Mouse (Mus musculus) stomach, embryonic 15.5 days (tissue): ENCODE results near the gene Man1c1. TPM values are rescaled to one million over a fixed set of nuclear protein-coding genes. Genes with fewer than 3 reads are reported as not detected.
A peak's percentile ranks its signal among the peaks of the same experiment; 100 is the strongest.

Experiments used
- ATAC-seq: fragments of 200-750 bp; cut with Nextera tagmentation; 2 replicates; pipeline ENCODE4 v1.8.0; 2017; ENCODE audit warnings: low read depth, moderate number of reproducible peaks, moderate TSS enrichment; ENCODE audit not compliant: insufficient read depth, low FRiP score
- H3K27ac ChIP-seq: fragments of 300-500 bp; sonication (generic); 2 replicates; pipeline ENCODE4 v1.5.1; 2015; ENCODE audit warnings: mild to moderate bottlenecking, inconsistent platforms
- H3K27me3 ChIP-seq: fragments of 300-500 bp; sonication (generic); replicated peaks from 2 replicates; pipeline ENCODE4 v1.6.1; 2015; ENCODE audit warnings: inconsistent platforms
- H3K36me3 ChIP-seq: fragments of 300-500 bp; sonication (generic); 2 replicates; pipeline ENCODE4 v1.6.1; 2015; ENCODE audit warnings: inconsistent platforms
- H3K4me1 ChIP-seq: fragments of 300-500 bp; sonication (generic); 2 replicates; pipeline ENCODE4 v1.6.1; 2015; ENCODE audit warnings: inconsistent platforms
- H3K4me2 ChIP-seq: fragments of 300-500 bp; sonication (generic); 2 replicates; pipeline ENCODE4 v1.6.1; 2015; ENCODE audit warnings: mild to moderate bottlenecking, inconsistent platforms
- H3K4me3 ChIP-seq: fragments of 300-500 bp; sonication (generic); replicated peaks from 2 replicates; pipeline ENCODE4 v1.5.1; 2015; ENCODE audit warnings: inconsistent platforms
- H3K9ac ChIP-seq: fragments of 300-500 bp; sonication (generic); 2 replicates; pipeline ENCODE4 v1.6.1; 2015; ENCODE audit warnings: inconsistent platforms
- H3K9me3 ChIP-seq: fragments of 300-500 bp; sonication (generic); 2 replicates; pipeline ENCODE4 v1.6.1; 2016; ENCODE audit warnings: inconsistent platforms
- WGBS: fragments of 180-500 bp; shearing (Covaris S2); methylation state at CpG from one replicate; pipeline ENCODE4 v1.1.7; 2015; 5-methylcytosine and 5-hydroxymethylcytosine counted together
- polyA plus RNA-seq: library from polyadenylated mRNA; unstranded; fragments of >200 nt; fragmentation: Nextera tagmentation; extraction: Ambion mirVana; gene quantifications from 2 replicates; pipeline ENCODE4 v1.2.1, GENCODE M21; 2015

The Man1c1 gene
- polyA plus RNA-seq, 1 experiment from 2014 or later, result 2.5 TPM

- WGBS, result under 1% methylated on average over 57 of the region's 57 CpGs
- H3K36me3 ChIP-seq, result peaks cover 22% of the 10 kb centered on the region
- 0 out of 2 replicates have a peak, but pooled peaks have one; percentile 18 for ATAC-seq
These were observed 169.8 kb downstream of the Man1c1 start for GRCm38 (mm10) chr4:134534124-134534886.

GRCm38 (mm10) chr4:134533421-134533820 lies 170.7 kb downstream of the Man1c1 start:
- Histone ChIP-seq H3K27ac (no peak overlapping the region), H3K4me3 (0 out of 2 replicates have a peak overlapping the region, but pooled peaks have one; percentile 99), H3K36me3 (peaks cover 22% of the 10 kb centered on the region), H3K9me3 (no peaks in the 10 kb centered on the region), H3K27me3 (no peaks in the 10 kb centered on the region), H3K9ac (no peak overlapping the region), H3K4me2 (peak overlapping the region; percentile 92), H3K4me1 (peaks cover 17% of the 10 kb centered on the region)
- ATAC-seq, result no peak
- 81% methylated on average over 4 of the region's 4 CpGs for WGBS

More at GRCm38 (mm10) chr4:134534124-134534886, 169.8 kb downstream of the Man1c1 start:
- H3K4me2 ChIP-seq, result peak overlapping the region; percentile 92
- peak overlapping the region; percentile 80 for H3K27ac ChIP-seq
- peak overlapping the region; percentile 99 for H3K4me3 ChIP-seq
- no peaks in the 10 kb centered on the region for H3K27me3 ChIP-seq
- H3K4me1 ChIP-seq, result peaks cover 17% of the 10 kb centered on the region
- no peaks in the 10 kb centered on the region for H3K9me3 ChIP-seq
- H3K9ac ChIP-seq, result peak overlapping the region; percentile 89

GRCm38 (mm10) chr4:134532928-134533327 lies 171.2 kb downstream of the Man1c1 start:
- Histone ChIP-seq H3K4me2 (no peak overlapping the region), H3K4me1 (peaks cover 17% of the 10 kb centered on the region), H3K9me3 (no peaks in the 10 kb centered on the region), H3K4me3 (no peak overlapping the region), H3K36me3 (peaks cover 23% of the 10 kb centered on the region), H3K27ac (no peak overlapping the region), H3K27me3 (no peaks in the 10 kb centered on the region), H3K9ac (no peak overlapping the region)
- 72% methylated on average over 4 of the region's 4 CpGs for WGBS
- no peak for ATAC-seq

- H3K9me3 ChIP-seq, result no peaks in the 10 kb centered on the region
- H3K4me3 ChIP-seq, result no peak overlapping the region
- ATAC-seq, result no peak
- H3K27ac ChIP-seq, result no peak overlapping the region
- 73% methylated on average over 5 of the region's 5 CpGs for WGBS
- H3K4me2 ChIP-seq, result no peak overlapping the region
- H3K4me1 ChIP-seq, result no peaks in the 10 kb centered on the region
- no peak overlapping the region for H3K9ac ChIP-seq
- no peaks in the 10 kb centered on the region for H3K27me3 ChIP-seq
- peaks cover 51% of the 10 kb centered on the region for H3K36me3 ChIP-seq
These were observed 177.9 kb downstream of the Man1c1 start for GRCm38 (mm10) chr4:134526220-134526619.

GRCm38 (mm10) chr4:134525806-134526205 lies 178.3 kb downstream of the Man1c1 start:
- Histone ChIP-seq H3K27me3 (no peaks in the 10 kb centered on the region), H3K4me1 (no peaks in the 10 kb centered on the region), H3K27ac (no peak overlapping the region), H3K36me3 (peaks cover 49% of the 10 kb centered on the region), H3K4me3 (no peak overlapping the region), H3K4me2 (no peak overlapping the region), H3K9me3 (no peaks in the 10 kb centered on the region), H3K9ac (no peak overlapping the region)
- 70% methylated on average over 5 of the region's 5 CpGs for WGBS
- ATAC-seq, result no peak

- H3K9me3 ChIP-seq, result no peaks in the 10 kb centered on the region
- H3K4me1 ChIP-seq, result no peaks in the 10 kb centered on the region
- H3K27me3 ChIP-seq, result no peaks in the 10 kb centered on the region
- no peak overlapping the region for H3K9ac ChIP-seq
- ATAC-seq, result 0 out of 2 replicates have a peak, but pooled peaks have one; percentile 22
- H3K4me3 ChIP-seq, result no peak overlapping the region
- no peak overlapping the region for H3K4me2 ChIP-seq
- peaks cover 29% of the 10 kb centered on the region for H3K36me3 ChIP-seq
- no peak overlapping the region for H3K27ac ChIP-seq
- 81% methylated on average over 4 of the region's 4 CpGs for WGBS
These were observed 180.6 kb downstream of the Man1c1 start for GRCm38 (mm10) chr4:134523447-134523846.

- Histone ChIP-seq H3K36me3 (peaks cover 12% of the 10 kb centered on the region; the same call in 1 of the 2 replicates), H3K4me1 (peaks cover 11% of the 10 kb centered on the region), H3K27ac (no peak overlapping the region), H3K27me3 (no peaks in the 10 kb centered on the region), H3K9me3 (no peaks in the 10 kb centered on the region), H3K4me3 (no peak overlapping the region), H3K9ac (no peak overlapping the region), H3K4me2 (no peak overlapping the region)
- no peak for ATAC-seq
These were observed 184.8 kb downstream of the Man1c1 start for GRCm38 (mm10) chr4:134519281-134519680.

- H3K4me2 ChIP-seq, result no peak overlapping the region
- no peaks in the 10 kb centered on the region for H3K9me3 ChIP-seq
- 92% methylated on average over 4 of the region's 4 CpGs for WGBS
- no peak overlapping the region for H3K27ac ChIP-seq
- H3K27me3 ChIP-seq, result no peaks in the 10 kb centered on the region
- peaks cover 7% of the 10 kb centered on the region; the same call in 1 of the 2 replicates for H3K36me3 ChIP-seq
- peaks cover 14% of the 10 kb centered on the region for H3K4me1 ChIP-seq
- no peak for ATAC-seq
- no peak overlapping the region for H3K9ac ChIP-seq
- no peak overlapping the region for H3K4me3 ChIP-seq
These were observed 185.5 kb downstream of the Man1c1 start for GRCm38 (mm10) chr4:134518541-134518940.

- Histone ChIP-seq H3K27me3 (no peaks in the 10 kb centered on the region), H3K4me1 (peaks cover 19% of the 10 kb centered on the region), H3K9me3 (no peaks in the 10 kb centered on the region), H3K9ac (no peak overlapping the region), H3K4me2 (no peak overlapping the region), H3K4me3 (no peak overlapping the region), H3K36me3 (no peaks in the 10 kb centered on the region), H3K27ac (no peak overlapping the region; the same call in 1 of the 2 replicates)
- no peak for ATAC-seq
- 82% methylated on average over 10 of the region's 10 CpGs for WGBS
These were observed 186.4 kb downstream of the Man1c1 start for GRCm38 (mm10) chr4:134517719-134518118.

GRCm38 (mm10) chr4:134516981-134517380 lies 187.1 kb downstream of the Man1c1 start:
- H3K9me3 ChIP-seq, result no peaks in the 10 kb centered on the region
- ATAC-seq, result no peak
- H3K4me1 ChIP-seq, result peaks cover 22% of the 10 kb centered on the region
- WGBS, result 60% methylated on average over 8 of the region's 8 CpGs
- H3K4me2 ChIP-seq, result no peak overlapping the region
- H3K36me3 ChIP-seq, result no peaks in the 10 kb centered on the region
- peak overlapping the region; percentile 75 for H3K27ac ChIP-seq
- H3K27me3 ChIP-seq, result no peaks in the 10 kb centered on the region
- H3K4me3 ChIP-seq, result no peak overlapping the region
- no peak overlapping the region for H3K9ac ChIP-seq

- H3K9ac ChIP-seq, result no peak overlapping the region
These were observed 188.5 kb downstream of the Man1c1 start for GRCm38 (mm10) chr4:134515614-134516013.

GRCm38 (mm10) chr4:134514309-134514930 lies 189.7 kb downstream of the Man1c1 start:
- H3K27ac ChIP-seq, result peak overlapping the region; percentile 26; the same call in 1 of the 2 replicates

More at GRCm38 (mm10) chr4:134515614-134516013, 188.5 kb downstream of the Man1c1 start:
- Histone ChIP-seq H3K4me2 (no peak overlapping the region), H3K27me3 (no peaks in the 10 kb centered on the region), H3K4me1 (peaks cover 22% of the 10 kb centered on the region), H3K9me3 (no peaks in the 10 kb centered on the region), H3K36me3 (no peaks in the 10 kb centered on the region), H3K4me3 (no peak overlapping the region), H3K27ac (no peak overlapping the region)
- ATAC-seq, result no peak
- WGBS, result 72% methylated on average over 7 of the region's 7 CpGs

More at GRCm38 (mm10) chr4:134514309-134514930, 189.7 kb downstream of the Man1c1 start:
- Histone ChIP-seq H3K27me3 (no peaks in the 10 kb centered on the region), H3K9me3 (no peaks in the 10 kb centered on the region), H3K36me3 (no peaks in the 10 kb centered on the region), H3K9ac (0 out of 2 replicates have a peak overlapping the region, but pooled peaks have one; percentile 1), H3K4me1 (peaks cover 22% of the 10 kb centered on the region), H3K4me3 (no peak overlapping the region), H3K4me2 (no peak overlapping the region)
- 85% methylated on average over 11 of the region's 11 CpGs for WGBS
- no peak for ATAC-seq
